Mouse (Mus musculus) neutrophil, adult 83 days (primary cell): Measurements from ENCODE around the gene Gm8882. TPM values are rescaled to one million over a fixed set of nuclear protein-coding genes. Genes with fewer than 3 reads are reported as not detected.

Experiments used
- total RNA-seq, 2 experiments: library from RNA; stranded (reverse); gene quantifications; one replicate each; pipeline ENCODE4 v1.2.4; 2023

The Gm8882 gene
- not detected for total RNA-seq

DNA sequence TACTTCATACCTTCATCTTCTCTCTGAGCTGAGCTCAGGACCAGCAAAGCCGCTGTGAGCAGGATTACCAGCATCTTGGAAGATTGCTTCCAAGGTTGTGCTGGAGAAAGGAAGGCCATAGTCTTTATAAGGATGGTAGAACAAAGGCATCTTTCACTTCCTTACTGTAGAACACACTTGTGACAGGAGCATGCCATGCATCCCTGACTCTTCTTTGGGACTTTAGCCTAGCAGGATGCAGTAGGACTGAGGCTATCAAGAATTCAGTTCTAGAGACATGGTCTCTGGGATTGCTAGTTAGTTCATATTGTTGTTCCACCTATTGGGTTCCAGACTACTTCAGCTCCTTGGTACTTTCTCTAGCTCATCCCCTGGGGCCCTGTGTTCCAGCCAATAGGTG, at the start of gene Gm8882:
TSS of gene Gm8882 (minus strand) at position 101 of the 400 bp plus-strand sequence.

DNA sequence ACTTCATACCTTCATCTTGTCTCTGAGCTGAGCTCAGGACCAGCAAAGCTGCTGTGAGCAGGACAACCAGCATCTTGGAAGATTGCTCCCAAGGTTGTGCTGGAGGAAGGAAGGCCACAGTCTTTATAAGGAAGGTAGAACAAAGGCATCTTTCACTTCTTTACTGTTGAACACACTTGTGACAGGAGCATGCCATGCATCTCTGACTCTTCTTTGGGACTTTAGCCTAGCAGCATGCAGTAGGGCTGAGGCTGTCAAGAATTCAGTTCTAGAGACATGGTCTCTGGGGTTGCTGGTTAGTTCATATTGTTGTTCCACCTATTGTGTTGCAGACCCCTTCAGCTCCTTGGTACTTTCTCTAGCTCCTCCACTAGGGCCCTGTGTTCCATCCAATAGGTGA, 49.3 kb downstream of the Gm8882 start, which contains the start of gene Prpmp5:
TSS of gene Prpmp5 (minus strand) at position 101 of the 400 bp plus-strand sequence.

Other genes starting within 250 kb of the Gm8882 start
- not detected for gene Prb1, start 153.6 kb downstream of the Gm8882 start, total RNA-seq
- not detected for gene Prpmp5, start 49.4 kb downstream of the Gm8882 start, total RNA-seq
- not detected for gene Prh1, start 205.7 kb upstream of the Gm8882 start, total RNA-seq
- gene Prp2, start 231.8 kb upstream of the Gm8882 start, total RNA-seq: not detected